Comparison of ENCODE assay signal across 25 mouse cellular contexts in genomic region chr2:60367204-60367603, GRCm38 (mm10). TPM values are rescaled to one million over a fixed set of nuclear protein-coding genes. Genes with fewer than 3 reads are reported as not detected.
DNase-seq lines count a peak whose midpoint lies in the region; ATAC-seq lines count a peak whose summit lies in the region.
"Had no signal": no experiment of that assay in that cellular context is flagged by ENCODE, and none has a peak within 500 bp of the region (broad histone marks: within the 10 kb centered on the region; RNA-seq: fewer than 3 reads in every experiment).

No protein-coding gene starts in this region.

- no peaks in the 10 kb centered on the region for H3K9me3 ChIP-seq in heart, embryonic 10.5 days
- H3K9me3 ChIP-seq: embryonic facial prominence, embryonic 10.5 days; embryonic facial prominence, embryonic 12.5 days; forebrain, embryonic 10.5 days; forebrain, embryonic 12.5 days; G1E had no signal

- WGBS in heart, embryonic 10.5 days: 88% methylated on average over 2 of the region's 2 CpGs

- 0 out of 2 replicates have a peak, but pooled peaks have one; percentile 42 for ATAC-seq in granulocyte monocyte progenitor cell, adult 5-6 weeks (replicated peaks; ENCODE audit: poor library complexity, severe bottlenecking)
- ATAC-seq: activated CD4-positive, CD25-positive, alpha-beta regulatory T cell, adult 4 months; CD4-positive, CD25-positive, alpha-beta regulatory T cell, adult 4 months; forebrain, embryonic 14.5 days; forebrain, embryonic 16.5 days; Patski had no signal

- no peak overlapping the region for H3K27ac ChIP-seq in heart, embryonic 10.5 days
- H3K27ac ChIP-seq: embryonic facial prominence, embryonic 10.5 days; embryonic facial prominence, embryonic 12.5 days; forebrain, embryonic 10.5 days; forebrain, embryonic 12.5 days had no signal

- no peaks in the 10 kb centered on the region for H3K27me3 ChIP-seq in heart, embryonic 10.5 days (ENCODE audit: insufficient read depth, poor library complexity, severe bottlenecking)
- H3K27me3 ChIP-seq: CH12.LX; embryonic facial prominence, embryonic 12.5 days; forebrain, embryonic 12.5 days; Patski had no signal

- peak; percentile 35 for DNase-seq in heart, embryonic 10.5 days (ENCODE audit: low spot score)
- DNase-seq in heart, adult 11 months: no peak
- DNase-seq in fat pad, adult 2 months (ENCODE audit: extremely low read depth, low read depth, low spot score): peak; percentile 86
- no peak for DNase-seq in urinary bladder, postnatal 14 days (ENCODE audit: low spot score)
- DNase-seq: adrenal gland, adult 8-10 months; adrenal gland, postnatal 14 days; adrenal gland, postnatal 36 days; B cell, adult 2 months; cerebellum, adult 11-12 months; cerebellum, adult 2 months; cerebellum, adult 9-10 months; cerebellum, postnatal 10 days; cerebellum, postnatal 25 days had no signal

- H3K4me3 ChIP-seq in heart, embryonic 10.5 days: no peak overlapping the region
- H3K4me3 ChIP-seq: embryonic facial prominence, embryonic 10.5 days; embryonic facial prominence, embryonic 12.5 days; forebrain, embryonic 10.5 days; forebrain, embryonic 12.5 days had no signal

- H3K36me3 ChIP-seq in heart, embryonic 10.5 days: no peaks in the 10 kb centered on the region
- H3K36me3 ChIP-seq: embryonic facial prominence, embryonic 12.5 days; forebrain, embryonic 10.5 days; forebrain, embryonic 12.5 days had no signal

- no peaks in the 10 kb centered on the region for H3K4me1 ChIP-seq in heart, embryonic 10.5 days
- H3K4me1 ChIP-seq: embryonic facial prominence, embryonic 10.5 days; embryonic facial prominence, embryonic 12.5 days; forebrain, embryonic 10.5 days; forebrain, embryonic 12.5 days had no signal

RNA-seq across cellular contexts. Expression of gene Ly75, which starts 15.9 kb away (rescaled TPM):
- 5.3 and 6.6 TPM in 2 replicates for polyA plus RNA-seq in heart, embryonic 10.5 days (2016; fragmentation: Nextera tagmentation; extraction: Ambion mirVana)
- total RNA-seq in granulocyte monocyte progenitor cell, adult 5-6 weeks (2014; fragmentation: Nextera tagmentation): 1.1 and 1.8 TPM in 2 replicates
- 3.0 and 4.8 TPM in 2 replicates for total RNA-seq in granulocyte monocyte progenitor cell, adult 5-6 weeks (2017)

Comparison
In these comparisons a context has a peak if more than half of its experiments do, and no peak if none do; other contexts are left out.
1. DNase-seq: peak in heart, embryonic 10.5 days (single experiment) and fat pad, adult 2 months (single experiment); none in heart, adult 11 months (single experiment) and urinary bladder, postnatal 14 days (single experiment).